Mouse (Mus musculus): Measurements from ENCODE around the gene Rnf17. TPM values are rescaled to one million over a fixed set of nuclear protein-coding genes. Genes with fewer than 3 reads are reported as not detected.

The Rnf17 gene
- polyA plus RNA-seq (2015; fragmentation: Nextera tagmentation; extraction: Ambion mirVana) = 1.8 and 2.1 TPM in 2 replicates

GRCm38 (mm10) chr14:56402311-56403071 lies at the start of gene Rnf17:
Gene Rnf17 (plus strand): TSS chr14:56402581.
- no peaks in the 10 kb centered on the region for H3K36me3 ChIP-seq
- 59% methylated on average over 32 of the region's 34 CpGs for WGBS
- H3K9ac ChIP-seq = no peak within 1 kb of the TSS
- H3K4me3 ChIP-seq = peak within 1 kb of the TSS; percentile 23
- no peaks in the 10 kb centered on the region for H3K9me3 ChIP-seq (replicated peaks)
- no peaks in the 10 kb centered on the region for H3K27me3 ChIP-seq
- peak within 1 kb of the TSS; percentile 42 for H3K4me2 ChIP-seq
- H3K4me1 ChIP-seq (replicated peaks) = no peaks in the 10 kb centered on the region
- no peak within 1 kb of the TSS for H3K27ac ChIP-seq
- no peak for ATAC-seq (replicated peaks; ENCODE audit: insufficient number of reproducible peaks, insufficient read depth, low FRiP score, low read depth)

- no peak overlapping the region for H3K4me3 ChIP-seq
- no peak for ATAC-seq (replicated peaks; ENCODE audit: insufficient number of reproducible peaks, insufficient read depth, low FRiP score, low read depth)
These were observed 47.6 kb upstream of the Rnf17 start for GRCm38 (mm10) chr14:56354803-56355202.

GRCm38 (mm10) chr14:56355396-56355795 lies 47.0 kb upstream of the Rnf17 start:
- Histone ChIP-seq H3K4me1 (replicated peaks) (peaks cover 5% of the 10 kb centered on the region; the same call in 1 of the 2 replicates), H3K4me3 (no peak overlapping the region), H3K9ac (no peak overlapping the region), H3K27me3 (0 out of 2 replicates have a peak, but pooled peaks cover 5% of the 10 kb centered on the region), H3K9me3 (replicated peaks) (no peaks in the 10 kb centered on the region), H3K36me3 (no peaks in the 10 kb centered on the region), H3K27ac (no peak overlapping the region), H3K4me2 (no peak overlapping the region)
- no peak for ATAC-seq (replicated peaks; ENCODE audit: insufficient number of reproducible peaks, insufficient read depth, low FRiP score, low read depth)
- WGBS = 60% methylated on average over 8 of the region's 8 CpGs

More at GRCm38 (mm10) chr14:56354803-56355202, 47.6 kb upstream of the Rnf17 start:
- Histone ChIP-seq H3K9me3 (replicated peaks) (no peaks in the 10 kb centered on the region), H3K27me3 (0 out of 2 replicates have a peak, but pooled peaks cover 5% of the 10 kb centered on the region), H3K36me3 (no peaks in the 10 kb centered on the region), H3K27ac (no peak overlapping the region), H3K4me2 (no peak overlapping the region), H3K9ac (no peak overlapping the region), H3K4me1 (replicated peaks) (peaks cover 5% of the 10 kb centered on the region; the same call in 1 of the 2 replicates)
- WGBS = 49% methylated on average over 3 of the region's 3 CpGs

GRCm38 (mm10) chr14:56356196-56356595 lies 46.2 kb upstream of the Rnf17 start:
- WGBS = 86% methylated on average over 6 of the region's 6 CpGs
- Histone ChIP-seq H3K27ac (no peak overlapping the region), H3K36me3 (no peaks in the 10 kb centered on the region), H3K4me1 (replicated peaks) (peaks cover 5% of the 10 kb centered on the region; the same call in 1 of the 2 replicates), H3K9me3 (replicated peaks) (no peaks in the 10 kb centered on the region), H3K27me3 (0 out of 2 replicates have a peak, but pooled peaks cover 5% of the 10 kb centered on the region), H3K9ac (no peak overlapping the region), H3K4me3 (no peak overlapping the region), H3K4me2 (no peak overlapping the region)
- ATAC-seq (replicated peaks; ENCODE audit: insufficient number of reproducible peaks, insufficient read depth, low FRiP score, low read depth) = no peak

DNA sequence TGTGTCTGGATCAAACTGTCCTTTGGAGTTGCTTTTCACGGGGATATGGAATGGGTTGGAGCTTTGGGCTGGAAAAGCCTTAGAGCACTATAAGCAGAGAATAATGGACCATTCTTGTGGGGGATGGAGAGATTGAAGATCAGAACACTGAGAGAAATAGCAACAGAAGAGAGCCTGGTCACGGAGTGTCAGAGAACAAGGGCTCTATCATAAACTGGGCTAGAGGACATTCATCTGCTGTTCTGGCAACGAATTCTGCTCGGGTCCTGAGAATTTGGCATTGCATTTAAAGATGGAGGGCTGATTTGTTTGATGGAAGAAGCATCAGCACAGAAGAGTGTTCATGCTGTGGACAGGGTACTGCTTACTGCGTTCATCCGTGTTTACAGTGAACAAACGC lies 44.0 kb upstream of the Rnf17 start:
- ATAC-seq (replicated peaks; ENCODE audit: insufficient number of reproducible peaks, insufficient read depth, low FRiP score, low read depth) = no peak
- Histone ChIP-seq H3K27ac (no peak overlapping the region), H3K27me3 (peaks cover 19% of the 10 kb centered on the region; the same call in 1 of the 2 replicates), H3K9ac (no peak overlapping the region), H3K36me3 (no peaks in the 10 kb centered on the region), H3K4me1 (replicated peaks) (0 out of 2 replicates have a peak, but pooled peaks cover 3% of the 10 kb centered on the region), H3K4me2 (no peak overlapping the region), H3K4me3 (no peak overlapping the region), H3K9me3 (replicated peaks) (no peaks in the 10 kb centered on the region)
- 80% methylated on average over 7 of the region's 7 CpGs for WGBS

GRCm38 (mm10) chr14:56359131-56359530 lies 43.2 kb upstream of the Rnf17 start:
- no peak overlapping the region for H3K4me3 ChIP-seq
- H3K36me3 ChIP-seq = no peaks in the 10 kb centered on the region
- no peak overlapping the region for H3K4me2 ChIP-seq
- H3K4me1 ChIP-seq (replicated peaks) = 0 out of 2 replicates have a peak, but pooled peaks cover 3% of the 10 kb centered on the region
- H3K27ac ChIP-seq = no peak overlapping the region
- no peak overlapping the region for H3K9ac ChIP-seq
- 64% methylated on average over 6 of the region's 6 CpGs for WGBS
- H3K27me3 ChIP-seq = peaks cover 21% of the 10 kb centered on the region
- ATAC-seq (replicated peaks; ENCODE audit: insufficient number of reproducible peaks, insufficient read depth, low FRiP score, low read depth) = no peak
- no peaks in the 10 kb centered on the region for H3K9me3 ChIP-seq (replicated peaks)

- Histone ChIP-seq H3K9ac (no peak within 1 kb of the TSS), H3K4me2 (peak within 1 kb of the TSS; percentile 62), H3K4me3 (peak within 1 kb of the TSS; percentile 41), H3K9me3 (replicated peaks) (no peaks in the 10 kb centered on the region), H3K4me1 (replicated peaks) (peaks cover 7% of the 10 kb centered on the region), H3K27ac (no peak within 1 kb of the TSS), H3K27me3 (peaks cover 64% of the 10 kb centered on the region), H3K36me3 (no peaks in the 10 kb centered on the region)
- 0 out of 2 replicates have a peak, but pooled peaks have one; percentile 18 for ATAC-seq (replicated peaks; ENCODE audit: insufficient number of reproducible peaks, insufficient read depth, low FRiP score, low read depth)
- 2% methylated on average over 48 of the region's 48 CpGs for WGBS
These were observed 37.6 kb upstream of the Rnf17 start, which contains the start of gene Atp12a for GRCm38 (mm10) chr14:56364711-56365237. Gene Atp12a (plus strand): TSS chr14:56365068.

DNA sequence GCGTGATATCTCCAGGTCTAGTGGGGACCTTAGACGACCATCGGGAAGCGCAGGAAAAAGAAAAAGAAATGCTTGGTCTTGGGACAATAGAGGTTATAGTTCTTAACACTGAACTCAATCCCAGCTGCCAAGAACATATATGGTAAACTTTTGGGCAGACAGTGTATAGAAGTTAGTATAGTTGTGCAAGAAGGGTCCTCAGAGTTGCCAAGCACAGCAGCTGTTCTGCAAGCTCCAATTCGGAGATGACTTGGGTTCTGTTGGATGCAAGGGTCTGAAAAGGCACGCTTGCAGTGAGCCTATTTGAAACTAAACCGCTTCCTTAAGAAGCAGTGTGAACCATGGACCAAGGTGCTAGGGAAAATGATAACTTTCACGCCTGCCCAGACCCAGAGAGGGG lies 37.1 kb upstream of the Rnf17 start:
- WGBS = 25% methylated on average over 8 of the region's 8 CpGs
- peaks cover 68% of the 10 kb centered on the region for H3K27me3 ChIP-seq

GRCm38 (mm10) chr14:56366712-56367111 lies 35.7 kb upstream of the Rnf17 start:
- 17% methylated on average over 15 of the region's 15 CpGs for WGBS
- Histone ChIP-seq H3K4me2 (peak overlapping the region; percentile 10; the same call in 1 of the 2 replicates), H3K27ac (no peak overlapping the region), H3K4me1 (replicated peaks) (peaks cover 7% of the 10 kb centered on the region), H3K9ac (no peak overlapping the region), H3K27me3 (peaks cover 70% of the 10 kb centered on the region), H3K36me3 (no peaks in the 10 kb centered on the region), H3K9me3 (replicated peaks) (no peaks in the 10 kb centered on the region), H3K4me3 (0 out of 2 replicates have a peak overlapping the region, but pooled peaks have one; percentile 4)
- no peak for ATAC-seq (replicated peaks; ENCODE audit: insufficient number of reproducible peaks, insufficient read depth, low FRiP score, low read depth)

More for the DNA sequence above, 37.1 kb upstream of the Rnf17 start:
- Histone ChIP-seq H3K4me2 (peak overlapping the region; percentile 62), H3K9ac (no peak overlapping the region), H3K4me1 (replicated peaks) (peaks cover 7% of the 10 kb centered on the region), H3K36me3 (no peaks in the 10 kb centered on the region), H3K9me3 (replicated peaks) (no peaks in the 10 kb centered on the region), H3K4me3 (peak overlapping the region; percentile 41), H3K27ac (no peak overlapping the region)
- no peak for ATAC-seq (replicated peaks; ENCODE audit: insufficient number of reproducible peaks, insufficient read depth, low FRiP score, low read depth)

DNA sequence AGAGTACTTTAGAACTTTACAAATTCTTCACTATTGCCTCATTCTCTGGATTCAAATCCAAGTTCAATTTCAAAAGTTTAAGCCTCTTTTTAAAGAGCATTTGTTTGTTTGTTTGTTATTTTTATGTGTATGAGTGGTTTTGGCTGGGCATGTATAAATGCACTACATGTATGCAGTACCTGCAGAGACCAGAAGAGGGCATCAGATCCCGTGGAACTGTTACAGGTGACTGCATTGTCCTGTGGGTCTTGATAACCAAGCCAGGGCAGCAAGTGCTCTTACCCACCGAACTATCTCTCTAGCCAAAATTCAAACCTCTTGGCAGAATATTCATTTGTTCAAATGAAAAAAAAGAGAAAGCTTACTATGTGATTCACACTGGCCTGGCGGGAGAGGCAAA lies 33.5 kb upstream of the Rnf17 start:
- H3K27ac ChIP-seq = no peak overlapping the region
- H3K4me3 ChIP-seq = no peak overlapping the region
- H3K36me3 ChIP-seq = no peaks in the 10 kb centered on the region
- no peak for ATAC-seq (replicated peaks; ENCODE audit: insufficient number of reproducible peaks, insufficient read depth, low FRiP score, low read depth)
- H3K4me1 ChIP-seq (replicated peaks) = peaks cover 7% of the 10 kb centered on the region
- no peaks in the 10 kb centered on the region for H3K9me3 ChIP-seq (replicated peaks)
- H3K4me2 ChIP-seq = no peak overlapping the region
- H3K27me3 ChIP-seq = peaks cover 55% of the 10 kb centered on the region
- H3K9ac ChIP-seq = no peak overlapping the region
- WGBS = 52% methylated on average over 3 of the region's 3 CpGs

- Histone ChIP-seq H3K4me3 (no peak overlapping the region), H3K4me1 (replicated peaks) (0 out of 2 replicates have a peak, but pooled peaks cover 4% of the 10 kb centered on the region), H3K27me3 (peaks cover 3% of the 10 kb centered on the region; the same call in 1 of the 2 replicates), H3K36me3 (no peaks in the 10 kb centered on the region), H3K9me3 (replicated peaks) (no peaks in the 10 kb centered on the region), H3K27ac (no peak overlapping the region), H3K9ac (no peak overlapping the region), H3K4me2 (no peak overlapping the region)
- 1% methylated on average over 6 of the region's 6 CpGs for WGBS
- no peak; the same call in 1 of the 2 replicates for ATAC-seq (replicated peaks; ENCODE audit: insufficient number of reproducible peaks, insufficient read depth, low FRiP score, low read depth)
These were observed 26.6 kb upstream of the Rnf17 start for GRCm38 (mm10) chr14:56375731-56376130.
